11 mouse cellular contexts compared by ENCODE assay signal in the genomic region with DNA sequence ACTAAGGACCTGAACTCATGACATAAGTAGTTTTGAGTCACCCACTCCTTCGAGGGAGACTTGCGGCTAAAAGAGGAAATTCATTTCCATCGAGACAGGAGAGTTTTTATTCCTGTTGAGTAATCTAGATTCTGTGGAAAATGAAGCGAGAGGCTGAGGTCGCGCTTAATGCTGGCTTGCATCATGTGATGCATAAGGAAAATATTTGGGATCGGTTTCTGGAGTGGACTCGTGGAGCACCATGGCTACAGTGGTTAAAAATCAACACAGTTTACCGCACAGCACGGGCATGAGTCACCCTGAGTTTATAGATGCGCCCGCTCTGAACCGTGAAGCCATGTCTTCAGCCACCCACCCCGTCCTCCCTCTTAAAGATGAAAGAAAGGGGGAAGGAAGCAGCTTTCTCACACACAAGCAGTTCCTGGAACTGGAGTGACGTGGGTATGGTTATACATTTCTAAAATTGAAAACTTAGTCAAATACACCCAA.
DNase-seq lines count a peak whose midpoint lies in the region; ATAC-seq and TF ChIP-seq lines count a peak whose summit lies in the region.
"Had no signal": no experiment of that assay in that cellular context is flagged by ENCODE, and none has a peak within 500 bp of the region (broad histone marks: within the 10 kb centered on the region; RNA-seq: fewer than 3 reads in every experiment).

No protein-coding gene starts in this region.

- H3K4me3 ChIP-seq in kidney, embryonic 14.5 days (ENCODE audit: low read length): no peak overlapping the region
- H3K4me3 ChIP-seq in liver, postnatal 0 days (ENCODE audit: low read depth, low read length): no peak overlapping the region
- H3K4me3 ChIP-seq: limb, embryonic 13.5 days had no signal

- 61% methylated on average over 15 of the region's 15 CpGs for WGBS in kidney, embryonic 14.5 days
- WGBS in liver, postnatal 0 days (ENCODE audit: insufficient replicate concordance): 50% methylated on average over 15 of the region's 15 CpGs

- peak; percentile 28 for DNase-seq in kidney, postnatal 10 days
- DNase-seq in natural killer cell, adult 2 months (ENCODE audit: low spot score in 2 of 2): peak; percentile 83 to 85
- DNase-seq in liver, postnatal 0 days: no peak
- DNase-seq in urinary bladder, postnatal 10 days (ENCODE audit: low spot score): no peak
- DNase-seq: cerebellum, adult 9-10 months had no signal

- ATAC-seq in kidney, embryonic 14.5 days (ENCODE audit: low FRiP score, low TSS enrichment): no peak
- ATAC-seq in CD4-positive, CD25-positive, alpha-beta regulatory T cell, adult 4 months: peak; percentile 82
- peak; percentile 66 for ATAC-seq in granulocyte monocyte progenitor cell, adult 5-6 weeks (replicated peaks; ENCODE audit: poor library complexity, severe bottlenecking)
- ATAC-seq in megakaryocyte-erythroid progenitor cell, adult 5-6 weeks (replicated peaks; ENCODE audit: low FRiP score, low TSS enrichment, poor library complexity, severe bottlenecking): no peak
- no peak for ATAC-seq in liver, postnatal 0 days
- ATAC-seq: hindbrain, embryonic 16.5 days had no signal

- no peak overlapping the region for H3K27ac ChIP-seq in kidney, embryonic 14.5 days (ENCODE audit: low read depth, low read length)
- H3K27ac ChIP-seq in liver, postnatal 0 days (ENCODE audit: low read depth): no peak overlapping the region
- H3K27ac ChIP-seq: limb, embryonic 13.5 days had no signal

- no peaks in the 10 kb centered on the region for H3K27me3 ChIP-seq in kidney, embryonic 14.5 days (ENCODE audit: control insufficient read depth, insufficient read depth, low read length)
- H3K27me3 ChIP-seq in liver, postnatal 0 days (ENCODE audit: insufficient read depth, low read length): no peaks in the 10 kb centered on the region
- H3K27me3 ChIP-seq: limb, embryonic 13.5 days had no signal

- no peak overlapping the region for H3K4me2 ChIP-seq in kidney, embryonic 14.5 days (replicated peaks; ENCODE audit: low read depth, low read length)
- H3K4me2 ChIP-seq in liver, postnatal 0 days (ENCODE audit: low read depth, low read length): no peak overlapping the region
- H3K4me2 ChIP-seq: limb, embryonic 13.5 days had no signal

- no peaks in the 10 kb centered on the region for H3K36me3 ChIP-seq in kidney, embryonic 14.5 days (ENCODE audit: control insufficient read depth, insufficient read depth, low read length)
- H3K36me3 ChIP-seq in liver, postnatal 0 days (replicated peaks; ENCODE audit: insufficient read depth, low read length): no peaks in the 10 kb centered on the region
- H3K36me3 ChIP-seq: limb, embryonic 13.5 days had no signal

- peaks cover 3% of the 10 kb centered on the region; the same call in 1 of the 2 replicates for H3K9me3 ChIP-seq in kidney, embryonic 14.5 days (ENCODE audit: control insufficient read depth, low read length)
- H3K9me3 ChIP-seq in liver, postnatal 0 days (ENCODE audit: low read length): peaks cover 3% of the 10 kb centered on the region

- H3K4me1 ChIP-seq in kidney, embryonic 14.5 days (ENCODE audit: control insufficient read depth, insufficient read depth, low read length): 0 out of 2 replicates have a peak, but pooled peaks cover 9% of the 10 kb centered on the region
- no peaks in the 10 kb centered on the region for H3K4me1 ChIP-seq in liver, postnatal 0 days (ENCODE audit: insufficient read depth)

- TF ChIP-seq EP300 in liver, postnatal 0 days (IDR thresholded peaks at IDR 0.05; ENCODE audit: low read depth): no peak

- no peak for TF ChIP-seq CTCF in liver, postnatal 0 days (IDR thresholded peaks at IDR 0.05; ENCODE audit: low read depth)

- H3K9ac ChIP-seq in kidney, embryonic 14.5 days (ENCODE audit: low read depth, low read length): no peak overlapping the region
- no peak overlapping the region for H3K9ac ChIP-seq in liver, postnatal 0 days (replicated peaks)
- H3K9ac ChIP-seq: limb, embryonic 13.5 days had no signal

Comparison
In these comparisons a context has a peak if more than half of its experiments do, and no peak if none do; other contexts are left out.
1. DNase-seq: peak in kidney, postnatal 10 days (single experiment) and natural killer cell, adult 2 months (2 of 2); none in liver, postnatal 0 days (single experiment) and urinary bladder, postnatal 10 days (single experiment).
2. ATAC-seq: peak in CD4-positive, CD25-positive, alpha-beta regulatory T cell, adult 4 months (single experiment) and granulocyte monocyte progenitor cell, adult 5-6 weeks (single experiment); none in kidney, embryonic 14.5 days (single experiment), megakaryocyte-erythroid progenitor cell, adult 5-6 weeks (single experiment) and liver, postnatal 0 days (single experiment).